Mouse (Mus musculus): ENCODE measurements around the gene Ms4a7. TPM values are rescaled to one million over a fixed set of nuclear protein-coding genes. Genes with fewer than 3 reads are reported as not detected.

Ms4a7 gene
- polyA plus RNA-seq (2014; fragmentation: Nextera tagmentation; extraction: Ambion mirVana) = 3.6 and 4.6 TPM in 2 replicates

DNA sequence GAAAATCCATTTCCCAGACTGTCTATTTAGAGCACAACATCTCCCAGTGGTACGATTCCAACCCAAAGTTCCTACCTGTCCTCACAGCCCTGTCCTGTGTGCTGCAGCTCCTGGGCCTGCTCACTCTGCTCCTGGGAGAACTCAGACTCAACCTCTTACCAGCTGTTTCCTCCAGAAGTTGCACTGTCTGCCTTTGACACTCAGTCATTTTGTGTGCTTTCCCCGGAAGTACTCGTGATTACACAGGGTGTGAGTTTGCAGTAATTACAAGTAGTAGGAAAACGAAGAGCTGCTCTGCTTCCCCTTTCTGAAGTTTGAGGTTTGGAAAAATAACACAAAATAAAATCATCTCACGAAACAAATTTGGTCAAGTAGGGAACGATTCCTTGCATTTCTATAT is at the start of gene Ms4a7:
TSS of gene Ms4a7 (minus strand) at position 215 of the 400 bp plus-strand sequence.
- ATAC-seq (ENCODE audit: low FRiP score, low TSS enrichment) = no peak
- 78% methylated on average over 6 of the region's 6 CpGs for WGBS

DNA sequence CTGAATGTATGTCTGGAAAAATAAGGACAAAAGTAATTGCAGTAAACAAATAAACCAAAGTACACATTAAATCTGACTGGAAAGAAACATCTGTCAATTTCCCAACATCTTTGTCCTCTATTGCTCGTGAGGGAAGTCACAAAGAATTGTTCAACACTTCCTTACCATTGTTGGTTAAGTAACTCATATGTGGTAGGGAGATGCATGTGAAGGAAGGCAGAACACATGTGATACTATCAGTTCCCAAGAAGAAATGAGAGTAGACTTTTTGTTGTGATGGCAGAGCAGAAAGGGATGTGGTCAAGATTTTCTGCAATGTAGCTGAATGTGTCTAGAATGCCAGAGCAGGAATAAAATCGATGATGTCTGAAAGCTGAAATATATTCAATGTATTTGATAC is 40.5 kb upstream of the Ms4a7 start:
- no peaks in the 10 kb centered on the region for H3K9me3 ChIP-seq (ENCODE audit: control insufficient read depth, low read length)
- no peak overlapping the region for H3K4me2 ChIP-seq (replicated peaks; ENCODE audit: low read depth, low read length)
- no peaks in the 10 kb centered on the region for H3K36me3 ChIP-seq (ENCODE audit: control insufficient read depth, insufficient read depth, low read length)
- no peak overlapping the region for H3K27ac ChIP-seq (ENCODE audit: low read depth, low read length)
- H3K4me1 ChIP-seq (ENCODE audit: control insufficient read depth, insufficient read depth, low read length) = no peaks in the 10 kb centered on the region
- no peak overlapping the region for H3K9ac ChIP-seq (ENCODE audit: low read depth, low read length)
- H3K27me3 ChIP-seq (ENCODE audit: control insufficient read depth, insufficient read depth, low read length) = no peaks in the 10 kb centered on the region
- no peak for ATAC-seq (ENCODE audit: low FRiP score, low TSS enrichment)
- WGBS = 77% methylated on average over 2 of the region's 2 CpGs
- no peak overlapping the region for H3K4me3 ChIP-seq (ENCODE audit: low read length)

More for the DNA sequence above, at the start of gene Ms4a7:
- H3K9ac ChIP-seq (ENCODE audit: low read depth, low read length) = no peak within 1 kb of the TSS
- no peaks in the 10 kb centered on the region for H3K36me3 ChIP-seq (ENCODE audit: control insufficient read depth, insufficient read depth, low read length)
- H3K4me1 ChIP-seq (ENCODE audit: control insufficient read depth, insufficient read depth, low read length) = no peaks in the 10 kb centered on the region
- H3K4me3 ChIP-seq (ENCODE audit: low read length) = no peak within 1 kb of the TSS
- no peak within 1 kb of the TSS for H3K4me2 ChIP-seq (replicated peaks; ENCODE audit: low read depth, low read length)
- H3K27me3 ChIP-seq (ENCODE audit: control insufficient read depth, insufficient read depth, low read length) = no peaks in the 10 kb centered on the region
- no peaks in the 10 kb centered on the region for H3K9me3 ChIP-seq (ENCODE audit: control insufficient read depth, low read length)
- H3K27ac ChIP-seq (ENCODE audit: low read depth, low read length) = no peak within 1 kb of the TSS

DNA sequence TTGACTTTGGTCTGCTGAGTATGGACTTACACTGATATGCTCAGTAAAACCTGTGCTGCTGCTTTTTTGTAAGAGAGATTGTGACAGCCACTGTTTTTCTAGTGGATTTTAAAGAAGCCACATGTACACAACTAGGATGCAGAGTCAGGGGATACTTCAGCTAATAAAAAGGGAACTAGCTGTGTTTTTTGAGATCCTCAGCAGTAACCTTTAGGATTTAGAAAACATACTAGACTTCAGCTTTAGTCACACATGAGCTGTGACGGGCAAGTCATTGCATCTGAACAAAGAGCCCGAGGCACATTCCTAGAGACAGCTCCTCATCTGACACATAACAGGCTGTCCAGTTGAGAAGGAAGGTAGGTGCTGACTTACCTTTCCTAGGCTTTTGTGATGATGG is 39.3 kb upstream of the Ms4a7 start, which contains the start of gene Ms4a4a:
TSS of gene Ms4a4a (plus strand) at position 251 of the 400 bp plus-strand sequence.
- Histone ChIP-seq H3K27ac (ENCODE audit: low read depth, low read length) (no peak within 1 kb of the TSS), H3K9ac (ENCODE audit: low read depth, low read length) (no peak within 1 kb of the TSS), H3K4me1 (ENCODE audit: control insufficient read depth, insufficient read depth, low read length) (no peaks in the 10 kb centered on the region), H3K4me3 (ENCODE audit: low read length) (no peak within 1 kb of the TSS), H3K4me2 (replicated peaks; ENCODE audit: low read depth, low read length) (no peak within 1 kb of the TSS), H3K9me3 (ENCODE audit: control insufficient read depth, low read length) (no peaks in the 10 kb centered on the region), H3K36me3 (ENCODE audit: control insufficient read depth, insufficient read depth, low read length) (no peaks in the 10 kb centered on the region), H3K27me3 (ENCODE audit: control insufficient read depth, insufficient read depth, low read length) (no peaks in the 10 kb centered on the region)
- ATAC-seq (ENCODE audit: low FRiP score, low TSS enrichment) = no peak
- WGBS = 73% methylated on average over 2 of the region's 2 CpGs

DNA sequence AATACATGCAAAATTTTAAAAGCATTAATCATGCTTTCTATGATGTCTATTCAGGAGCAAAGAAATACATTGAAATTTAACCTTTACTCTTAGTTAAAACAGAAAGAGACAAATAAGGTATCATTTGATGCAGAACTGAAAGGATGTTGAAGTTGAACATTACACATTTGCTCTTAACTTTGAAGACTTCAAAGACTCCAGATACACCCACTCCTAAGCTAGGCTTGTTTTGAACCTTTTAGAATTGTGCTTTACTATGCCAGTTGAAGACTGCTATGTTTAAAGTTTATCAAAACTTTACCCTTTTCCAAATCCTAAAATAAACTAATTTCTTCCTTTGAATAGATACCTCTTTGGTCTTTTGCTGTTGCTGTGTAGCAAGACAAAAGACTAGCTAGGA is 35.2 kb upstream of the Ms4a7 start:
- Histone ChIP-seq H3K36me3 (ENCODE audit: control insufficient read depth, insufficient read depth, low read length) (no peaks in the 10 kb centered on the region), H3K9me3 (ENCODE audit: control insufficient read depth, low read length) (no peaks in the 10 kb centered on the region), H3K4me2 (replicated peaks; ENCODE audit: low read depth, low read length) (no peak overlapping the region), H3K9ac (ENCODE audit: low read depth, low read length) (no peak overlapping the region), H3K4me1 (ENCODE audit: control insufficient read depth, insufficient read depth, low read length) (no peaks in the 10 kb centered on the region), H3K27ac (ENCODE audit: low read depth, low read length) (no peak overlapping the region), H3K27me3 (ENCODE audit: control insufficient read depth, insufficient read depth, low read length) (no peaks in the 10 kb centered on the region), H3K4me3 (ENCODE audit: low read length) (no peak overlapping the region)
- ATAC-seq (ENCODE audit: low FRiP score, low TSS enrichment) = no peak

DNA sequence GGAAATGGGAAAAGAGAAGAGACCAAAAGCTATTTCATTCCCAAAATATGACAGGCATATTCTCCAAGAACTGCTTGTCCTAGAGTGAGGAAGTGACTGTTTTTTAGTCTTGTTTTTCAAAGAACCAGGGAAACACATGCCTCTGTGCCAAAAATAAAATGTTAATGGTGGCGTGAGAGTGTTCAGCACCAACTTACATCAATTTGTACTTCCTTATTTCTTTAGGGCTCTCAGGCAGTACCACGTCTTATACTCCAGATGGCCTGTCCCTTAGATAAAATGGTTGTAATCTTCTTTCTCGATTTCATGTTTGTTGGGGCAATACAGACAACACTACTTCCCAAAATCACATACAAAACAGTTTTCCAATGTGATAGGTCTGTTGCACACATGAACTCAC is 32.4 kb upstream of the Ms4a7 start:
- Histone ChIP-seq H3K36me3 (ENCODE audit: control insufficient read depth, insufficient read depth, low read length) (no peaks in the 10 kb centered on the region), H3K27me3 (ENCODE audit: control insufficient read depth, insufficient read depth, low read length) (no peaks in the 10 kb centered on the region), H3K4me2 (replicated peaks; ENCODE audit: low read depth, low read length) (no peak overlapping the region), H3K27ac (ENCODE audit: low read depth, low read length) (no peak overlapping the region), H3K9me3 (ENCODE audit: control insufficient read depth, low read length) (no peaks in the 10 kb centered on the region), H3K9ac (ENCODE audit: low read depth, low read length) (no peak overlapping the region), H3K4me1 (ENCODE audit: control insufficient read depth, insufficient read depth, low read length) (no peaks in the 10 kb centered on the region), H3K4me3 (ENCODE audit: low read length) (no peak overlapping the region)
- WGBS = 86% methylated on average over 3 of the region's 3 CpGs
- no peak for ATAC-seq (ENCODE audit: low FRiP score, low TSS enrichment)

DNA sequence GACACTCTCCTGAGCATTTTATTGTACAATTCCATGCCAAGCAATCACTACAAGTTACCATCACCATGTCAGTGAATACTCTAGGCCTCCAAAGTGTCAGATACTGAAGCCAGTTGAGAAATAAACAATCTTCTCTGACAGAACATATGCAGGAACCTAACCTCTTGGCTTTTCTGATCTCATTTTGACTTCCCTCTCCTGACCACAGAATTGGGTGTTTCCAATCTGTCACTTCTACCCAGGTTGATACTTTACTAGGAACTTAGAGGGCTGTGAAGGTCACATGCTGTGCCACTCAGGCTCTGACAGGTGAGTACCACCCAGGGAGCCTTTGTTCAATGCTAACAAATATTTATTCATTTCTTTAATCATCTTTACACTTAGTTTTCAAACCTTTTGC is 26.1 kb upstream of the Ms4a7 start:
- Histone ChIP-seq H3K27ac (ENCODE audit: low read depth, low read length) (no peak overlapping the region), H3K27me3 (ENCODE audit: control insufficient read depth, insufficient read depth, low read length) (no peaks in the 10 kb centered on the region), H3K4me3 (ENCODE audit: low read length) (no peak overlapping the region), H3K9ac (ENCODE audit: low read depth, low read length) (no peak overlapping the region), H3K9me3 (ENCODE audit: control insufficient read depth, low read length) (no peaks in the 10 kb centered on the region), H3K36me3 (ENCODE audit: control insufficient read depth, insufficient read depth, low read length) (no peaks in the 10 kb centered on the region), H3K4me2 (replicated peaks; ENCODE audit: low read depth, low read length) (no peak overlapping the region), H3K4me1 (ENCODE audit: control insufficient read depth, insufficient read depth, low read length) (no peaks in the 10 kb centered on the region)
- no peak for ATAC-seq (ENCODE audit: low FRiP score, low TSS enrichment)

DNA sequence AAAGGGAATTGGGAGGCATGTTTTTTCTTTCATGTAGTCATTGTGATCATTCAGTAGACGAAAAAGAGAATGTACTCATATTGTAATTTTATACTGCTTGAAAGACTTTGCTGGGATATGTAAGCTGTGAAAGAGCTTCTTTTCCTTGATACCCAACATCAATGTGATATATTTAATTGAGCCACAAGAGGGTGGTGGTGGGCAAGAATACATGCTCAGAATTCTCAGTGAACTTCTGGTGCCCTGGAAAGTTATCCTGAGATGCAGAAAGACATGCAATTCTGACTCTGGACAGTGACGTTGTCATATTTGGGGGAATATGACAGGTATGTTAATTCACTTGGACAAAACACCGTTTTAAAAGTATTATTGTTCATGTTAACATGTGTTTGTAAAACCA is 24.2 kb upstream of the Ms4a7 start:
- Histone ChIP-seq H3K27me3 (ENCODE audit: control insufficient read depth, insufficient read depth, low read length) (no peaks in the 10 kb centered on the region), H3K4me2 (replicated peaks; ENCODE audit: low read depth, low read length) (no peak overlapping the region), H3K36me3 (ENCODE audit: control insufficient read depth, insufficient read depth, low read length) (no peaks in the 10 kb centered on the region), H3K27ac (ENCODE audit: low read depth, low read length) (no peak overlapping the region), H3K9ac (ENCODE audit: low read depth, low read length) (no peak overlapping the region), H3K4me3 (ENCODE audit: low read length) (no peak overlapping the region), H3K4me1 (ENCODE audit: control insufficient read depth, insufficient read depth, low read length) (no peaks in the 10 kb centered on the region), H3K9me3 (ENCODE audit: control insufficient read depth, low read length) (no peaks in the 10 kb centered on the region)
- 65% methylated on average over 3 of the region's 3 CpGs for WGBS
- ATAC-seq (ENCODE audit: low FRiP score, low TSS enrichment) = no peak

DNA sequence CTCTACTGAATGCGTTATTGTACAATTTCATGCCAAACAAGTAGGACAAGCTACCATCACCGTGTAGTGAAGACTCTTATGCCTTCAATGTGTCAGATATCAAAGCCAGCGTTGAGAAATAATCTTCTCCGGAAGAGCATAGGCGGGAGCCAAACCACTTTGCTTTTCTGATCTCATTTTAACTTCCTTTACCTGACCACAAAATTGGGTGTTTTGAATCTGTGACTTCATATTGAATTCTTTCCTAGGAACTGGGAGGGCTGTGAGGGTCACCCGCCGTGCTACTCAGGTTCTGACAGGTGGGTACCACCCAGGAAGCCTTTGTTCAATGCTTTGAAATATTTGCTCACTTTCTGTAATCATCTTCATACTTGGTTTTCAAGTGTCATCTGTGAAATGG is 19.8 kb upstream of the Ms4a7 start:
- Histone ChIP-seq H3K9me3 (ENCODE audit: control insufficient read depth, low read length) (no peaks in the 10 kb centered on the region), H3K4me2 (replicated peaks; ENCODE audit: low read depth, low read length) (no peak overlapping the region), H3K27me3 (ENCODE audit: control insufficient read depth, insufficient read depth, low read length) (no peaks in the 10 kb centered on the region), H3K4me3 (ENCODE audit: low read length) (no peak overlapping the region), H3K36me3 (ENCODE audit: control insufficient read depth, insufficient read depth, low read length) (no peaks in the 10 kb centered on the region), H3K27ac (ENCODE audit: low read depth, low read length) (no peak overlapping the region), H3K9ac (ENCODE audit: low read depth, low read length) (no peak overlapping the region), H3K4me1 (ENCODE audit: control insufficient read depth, insufficient read depth, low read length) (no peaks in the 10 kb centered on the region)
- WGBS = 90% methylated on average over 7 of the region's 7 CpGs
- no peak for ATAC-seq (ENCODE audit: low FRiP score, low TSS enrichment)

DNA sequence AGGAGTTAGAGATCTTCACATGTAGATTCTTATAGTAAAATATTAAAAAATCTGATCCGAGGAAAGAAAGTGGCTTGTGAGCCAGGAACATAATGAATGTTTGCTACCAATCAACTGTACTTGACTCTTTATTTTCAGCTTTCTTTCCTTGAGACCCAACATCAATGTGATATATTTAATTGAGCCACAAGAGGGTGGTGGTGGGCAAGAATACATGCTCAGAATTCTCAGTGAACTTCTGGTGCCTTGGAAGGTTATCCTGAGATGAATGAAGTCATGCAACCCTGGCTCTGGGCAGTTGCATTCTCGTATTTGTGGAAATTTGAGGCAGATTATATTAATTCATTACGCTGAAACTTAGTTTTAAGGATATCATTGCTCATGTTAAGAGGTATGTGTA is 15.9 kb upstream of the Ms4a7 start:
- Histone ChIP-seq H3K9ac (ENCODE audit: low read depth, low read length) (no peak overlapping the region), H3K27me3 (ENCODE audit: control insufficient read depth, insufficient read depth, low read length) (no peaks in the 10 kb centered on the region), H3K9me3 (ENCODE audit: control insufficient read depth, low read length) (no peaks in the 10 kb centered on the region), H3K4me3 (ENCODE audit: low read length) (no peak overlapping the region), H3K36me3 (ENCODE audit: control insufficient read depth, insufficient read depth, low read length) (no peaks in the 10 kb centered on the region), H3K4me2 (replicated peaks; ENCODE audit: low read depth, low read length) (no peak overlapping the region), H3K27ac (ENCODE audit: low read depth, low read length) (no peak overlapping the region), H3K4me1 (ENCODE audit: control insufficient read depth, insufficient read depth, low read length) (no peaks in the 10 kb centered on the region)
- 51% methylated on average over 3 of the region's 3 CpGs for WGBS
- ATAC-seq (ENCODE audit: low FRiP score, low TSS enrichment) = no peak

Data from kidney, embryonic 14.5 days (tissue).